Mouse (Mus musculus) CH12.LX (cell line): Measurements from ENCODE around the gene Thrsp. TPM values are rescaled to one million over a fixed set of nuclear protein-coding genes. Genes with fewer than 3 reads are reported as not detected.
"Not testable (repeated sequence)": the region's sequence is repeated elsewhere in the genome, so short reads cannot be mapped to it uniquely, and the experiment has no call there.

Experiments used
- DNase-seq: peaks from one replicate; pipeline ENCODE4 v3.0.0-alpha.2; 2013; ENCODE audit errors: extremely low read depth
- H3K27ac ChIP-seq: 2 replicates; pipeline ENCODE4 v1.5.1; 2012; ENCODE audit warnings: low read depth, mild to moderate bottlenecking, control low read depth, moderate library complexity; ENCODE audit not compliant: insufficient read depth
- H3K27me3 ChIP-seq: replicated peaks from 2 replicates; pipeline ENCODE3; 2012; ENCODE audit warnings: inconsistent platforms
- H3K36me3 ChIP-seq, 2 experiments: replicated peaks in 1 of 2; 2 replicates each; pipeline versions ENCODE3 to v1.6.1; 2012; ENCODE audit warnings: inconsistent platforms in 1 of 2, low read length in 1 of 2, mild to moderate bottlenecking in 1 of 2, mixed read lengths in 1 of 2, moderate library complexity in 1 of 2; ENCODE audit not compliant: control insufficient read depth in 1 of 2, insufficient read depth in 1 of 2
- H3K4me1 ChIP-seq, 2 experiments: 2 replicates each; pipeline ENCODE4 v1.6.1; 2012; ENCODE audit warnings: inconsistent platforms in 1 of 2, moderate library complexity in 1 of 2; ENCODE audit not compliant: insufficient read depth in 2 of 2, control insufficient read depth in 1 of 2
- H3K4me2 ChIP-seq: 2 replicates; pipeline ENCODE4 v1.6.1; 2012; ENCODE audit warnings: low read depth, mild to moderate bottlenecking, control low read depth; ENCODE audit not compliant: poor library complexity, insufficient read depth, severe bottlenecking
- H3K4me3 ChIP-seq, 3 experiments: fragments of 150-350 bp in 1 of 3; sonication (generic) in 1 of 3; replicated peaks in 1 of 3; 2 replicates each; pipeline versions ENCODE3 to v1.5.1; 2011 to 2012; ENCODE audit warnings: low read depth in 2 of 3, low read length in 2 of 3, mild to moderate bottlenecking in 2 of 3, moderate library complexity in 2 of 3, control low read depth in 1 of 3, improper control_type of control experiment in 1 of 3, inconsistent platforms in 1 of 3, mixed read lengths in 1 of 3; ENCODE audit not compliant: poor library complexity in 1 of 3
- H3K79me2 ChIP-seq: replicated peaks from 2 replicates; pipeline ENCODE4 v1.6.1; 2012; ENCODE audit warnings: mild to moderate bottlenecking, moderate library complexity; ENCODE audit not compliant: control insufficient read depth, poor library complexity, insufficient read depth, severe bottlenecking; ENCODE audit errors: extremely low read depth
- H3K9ac ChIP-seq: 2 replicates; pipeline ENCODE4 v1.6.1; 2012; ENCODE audit warnings: low read depth, mild to moderate bottlenecking, control low read depth, moderate library complexity; ENCODE audit not compliant: insufficient read depth
- H3K9me3 ChIP-seq: replicated peaks from 2 replicates; pipeline ENCODE3; 2012; ENCODE audit warnings: low read length, inconsistent platforms, mixed read lengths
- CTCF ChIP-seq, 2 experiments: IDR thresholded peaks in 1 of 2; conservative IDR thresholded peaks in 1 of 2; 2 replicates each; pipeline ENCODE4 v1.5.1; 2011 to 2012; ENCODE audit warnings: low read depth in 2 of 2, low read length in 2 of 2, improper control_type of control experiment in 1 of 2, inconsistent platforms in 1 of 2, mild to moderate bottlenecking in 1 of 2, moderate library complexity in 1 of 2
- ETS1 ChIP-seq: conservative IDR thresholded peaks from 2 replicates; pipeline ENCODE4 v1.6.1; 2012; ENCODE audit warnings: low read depth, mild to moderate bottlenecking, inconsistent platforms, low read length, improper control_type of control experiment, moderate library complexity
- GABPA ChIP-seq: IDR thresholded peaks from 2 replicates; pipeline ENCODE4 v1.6.1; 2012; ENCODE audit warnings: low read depth, low read length, improper control_type of control experiment, inconsistent platforms; ENCODE audit not compliant: insufficient replicate concordance
- JUN ChIP-seq: IDR thresholded peaks from 2 replicates; pipeline ENCODE4 v1.6.1; 2011; ENCODE audit warnings: low read depth, mild to moderate bottlenecking, low read length, improper control_type of control experiment, moderate library complexity; ENCODE audit not compliant: insufficient read depth
- KAT2A ChIP-seq: IDR thresholded peaks from 2 replicates; pipeline ENCODE4 v1.6.1; 2012; ENCODE audit warnings: low read length, improper control_type of control experiment, inconsistent platforms; ENCODE audit not compliant: insufficient replicate concordance
- MAZ ChIP-seq: IDR thresholded peaks from 2 replicates; pipeline ENCODE4 v1.6.1; 2012; ENCODE audit warnings: low read depth, mild to moderate bottlenecking, inconsistent platforms, low read length, improper control_type of control experiment, moderate library complexity
- MYC ChIP-seq: IDR thresholded peaks from 2 replicates; pipeline ENCODE4 v1.6.1; 2011; ENCODE audit warnings: low read depth, mild to moderate bottlenecking, improper control_type of control experiment, low read length
- NELFE ChIP-seq: IDR thresholded peaks from 2 replicates; pipeline ENCODE4 v1.6.1; 2011; ENCODE audit warnings: low read depth, low read length, improper control_type of control experiment
- RAD21 ChIP-seq: IDR thresholded peaks from 2 replicates; pipeline ENCODE4 v1.6.1; 2011; ENCODE audit warnings: low read depth, mild to moderate bottlenecking, low read length, improper control_type of control experiment, moderate library complexity
- RCOR1 ChIP-seq: conservative IDR thresholded peaks from 2 replicates; pipeline ENCODE4 v1.6.1; 2012; ENCODE audit warnings: low read depth, mild to moderate bottlenecking, inconsistent platforms, low read length, improper control_type of control experiment
- USF2 ChIP-seq: conservative IDR thresholded peaks from 2 replicates; pipeline ENCODE4 v1.6.1; 2011; ENCODE audit warnings: low read depth, low read length, improper control_type of control experiment
- dilution Hi-C: fragments of 300-500 bp; cut with MboI; formaldehyde crosslinking; loops from 2 replicates; pipeline ENCODE4 v1.14.3; 2020; ENCODE audit warnings: low sequenced_read_pairs; ENCODE audit not compliant: extremely low pct_unique_long_range_greater_than_20kb, extremely low pct_ligation_motif_present
- in situ Hi-C: fragments of 300-500 bp; cut with MboI; formaldehyde crosslinking; loops from 3 replicates; pipeline ENCODE4 v1.14.3; 2019; ENCODE audit warnings: low sequenced_read_pairs, low pct_ligation_motif_present, low pct_unique_long_range_greater_than_20kb, mixed read lengths
- polyA plus RNA-seq: library from polyadenylated mRNA; unstranded; fragments of >175 nt; gene quantifications from 2 replicates; pipeline ENCODE4 v1.2.1, GENCODE M21; 2012; ENCODE audit warnings: low read depth; ENCODE audit not compliant: insufficient read length
- total RNA-seq, 2 experiments: library from RNA; depleted of rRNA; stranded (reverse); fragments of 300-350 nt in 1 of 2; fragments of >200 nt in 1 of 2; gene quantifications; 2 replicates each; pipeline ENCODE4 v1.2.3; 2012 to 2014

Thrsp gene
- total and polyA plus RNA-seq, 3 experiments, result not detected

DNA sequence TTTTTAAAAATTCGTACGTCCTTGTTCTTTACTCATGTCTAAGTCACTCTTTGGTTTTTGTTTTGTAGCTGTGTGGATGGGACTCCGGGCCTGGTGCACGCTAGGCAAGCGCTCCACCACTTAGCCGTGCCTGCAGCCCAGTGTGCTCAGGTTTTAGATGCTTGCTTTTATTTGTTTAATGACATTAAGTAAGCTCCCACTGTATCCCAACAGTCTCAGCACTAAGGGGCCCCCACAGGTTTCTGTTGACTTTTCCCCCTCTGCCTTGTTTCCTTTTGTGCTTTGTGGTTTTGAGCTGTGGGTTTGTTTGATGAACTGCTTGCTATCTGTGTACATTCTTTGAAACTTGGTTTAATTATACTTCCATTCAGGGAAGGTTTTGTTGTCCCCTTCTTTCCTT lies 34.7 kb upstream of the Thrsp start:
- dilution Hi-C loops, result no loop called here
- no peak overlapping the region for H3K9ac ChIP-seq
- no peaks in the 10 kb centered on the region for H3K27me3 ChIP-seq
- H3K79me2 ChIP-seq, result no peaks in the 10 kb centered on the region
- H3K4me1 ChIP-seq, result peaks cover 8 to 21% of the 10 kb centered on the region in 2 experiments
- H3K36me3 ChIP-seq, result no peaks in the 10 kb centered on the region
- no peak for DNase-seq
- H3K4me3 ChIP-seq, result no peak overlapping the region
- peaks cover 2% of the 10 kb centered on the region for H3K9me3 ChIP-seq
- H3K4me2 ChIP-seq, result no peak overlapping the region
- no peak for TF ChIP-seq RCOR1
- no peak for TF ChIP-seq CTCF (conservative IDR thresholded peaks at IDR 0.05 in 1 of 2, IDR thresholded peaks at IDR 0.05 in 1 of 2; ENCODE audit: low read depth in 2 of 2, low read length in 2 of 2)
- TF ChIP-seq GABPA, result no peak
- H3K27ac ChIP-seq, result no peak overlapping the region
- in situ Hi-C loops, result no loop called here

DNA sequence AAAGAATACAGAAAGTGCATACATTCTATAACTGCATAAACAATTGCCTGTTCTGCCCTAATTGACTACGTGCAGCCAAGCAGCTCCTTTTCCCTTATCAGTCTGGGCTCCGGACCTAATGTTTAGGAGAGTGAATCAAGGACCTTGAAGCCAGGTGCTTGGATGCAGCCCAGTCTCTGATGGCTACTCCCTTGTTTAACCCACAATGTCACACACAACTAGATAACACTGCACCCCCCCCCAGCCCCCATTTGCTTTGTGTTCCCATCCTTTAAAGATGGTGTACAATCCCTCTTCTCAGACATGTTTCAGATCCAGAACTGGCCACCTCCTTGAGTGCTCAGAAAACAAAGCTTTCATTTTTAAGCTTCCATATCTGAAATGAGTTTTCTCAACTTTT lies 33.5 kb upstream of the Thrsp start, which contains the start of gene Kctd14:
TSS of gene Kctd14 (plus strand) at position 301 of the 400 bp plus-strand sequence.
- H3K79me2 ChIP-seq, H3K27me3 ChIP-seq, H3K4me3 ChIP-seq, in situ Hi-C loops, H3K27ac ChIP-seq, H3K36me3 ChIP-seq, H3K9me3 ChIP-seq, DNase-seq, H3K9ac ChIP-seq, H3K4me2 ChIP-seq, dilution Hi-C loops: not testable (repeated sequence)
- H3K4me1 ChIP-seq, result peaks cover 8 to 26% of the 10 kb centered on the region in 2 experiments

DNA sequence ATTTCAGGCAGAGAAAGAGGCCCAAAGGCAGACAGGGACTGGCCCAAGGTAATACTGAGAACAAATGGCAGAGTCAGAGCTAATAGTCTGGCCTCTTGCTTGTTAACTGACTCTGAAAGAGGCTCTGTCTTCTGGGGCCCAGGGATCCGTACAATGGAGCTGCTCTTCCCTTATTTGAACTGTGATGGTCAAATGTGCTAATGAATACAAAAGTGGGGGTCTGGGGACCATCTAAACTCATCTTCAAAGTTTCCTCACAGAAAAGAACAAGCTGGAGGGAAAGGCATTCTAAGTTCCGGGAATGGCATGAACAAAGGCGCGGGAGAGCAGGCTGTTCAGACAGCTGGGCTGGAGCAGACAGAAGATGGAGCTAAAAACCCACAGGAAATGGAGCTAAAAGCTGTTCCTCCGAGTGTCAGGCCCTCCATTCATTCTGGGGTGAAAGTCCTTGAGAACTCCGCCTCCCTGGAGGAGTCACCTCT lies 29.6 kb upstream of the Thrsp start:
- H3K79me2 ChIP-seq, result no peaks in the 10 kb centered on the region
- DNase-seq, result no peak
- peaks cover 2% of the 10 kb centered on the region for H3K9me3 ChIP-seq
- no peaks in the 10 kb centered on the region for H3K36me3 ChIP-seq
- TF ChIP-seq KAT2A (no peak), MYC (no peak), USF2 (no peak), CTCF (conservative IDR thresholded peaks at IDR 0.05 in 1 of 2, IDR thresholded peaks at IDR 0.05 in 1 of 2; ENCODE audit: low read depth in 2 of 2, low read length in 2 of 2) (0 out of 4 replicates have a peak, but pooled peaks of 1 of the 2 experiments have one; percentile 3), ETS1 (no peak), MAZ (no peak), NELFE (no peak), JUN (no peak), RAD21 (peak; percentile 8)
- no peak overlapping the region for H3K27ac ChIP-seq
- in situ Hi-C loops, result loop anchor here (25.0 kb wide), 2 partner anchors 240 to 515 kb away; partner anchors contain the start of gene Clns1a
- H3K27me3 ChIP-seq, result no peaks in the 10 kb centered on the region
- H3K4me2 ChIP-seq, result no peak overlapping the region
- no peak overlapping the region for H3K9ac ChIP-seq
- peaks cover 0 to 6% of the 10 kb centered on the region in 2 experiments; a peak in 2 of 4 replicates for H3K4me1 ChIP-seq
- dilution Hi-C loops, result no loop called here
- H3K4me3 ChIP-seq, result no peak overlapping the region
